Mouse (Mus musculus) kidney, adult 11 months (tissue): ENCODE measurements around the gene Rtn3.
A peak's percentile ranks its signal among the peaks of the same experiment; 100 is the strongest.
"Not testable (repeated sequence)": the region's sequence is repeated elsewhere in the genome, so short reads cannot be mapped to it uniquely, and the experiment has no call there.

ENCODE experiments used
- DNase-seq: peaks from one replicate; pipeline ENCODE4 v3.0.0; 2022

The Rtn3 gene

GRCm38 (mm10) chr19:7421602-7422591 lies 61.2 kb downstream of the Rtn3 start:
- no peak for DNase-seq

DNA sequence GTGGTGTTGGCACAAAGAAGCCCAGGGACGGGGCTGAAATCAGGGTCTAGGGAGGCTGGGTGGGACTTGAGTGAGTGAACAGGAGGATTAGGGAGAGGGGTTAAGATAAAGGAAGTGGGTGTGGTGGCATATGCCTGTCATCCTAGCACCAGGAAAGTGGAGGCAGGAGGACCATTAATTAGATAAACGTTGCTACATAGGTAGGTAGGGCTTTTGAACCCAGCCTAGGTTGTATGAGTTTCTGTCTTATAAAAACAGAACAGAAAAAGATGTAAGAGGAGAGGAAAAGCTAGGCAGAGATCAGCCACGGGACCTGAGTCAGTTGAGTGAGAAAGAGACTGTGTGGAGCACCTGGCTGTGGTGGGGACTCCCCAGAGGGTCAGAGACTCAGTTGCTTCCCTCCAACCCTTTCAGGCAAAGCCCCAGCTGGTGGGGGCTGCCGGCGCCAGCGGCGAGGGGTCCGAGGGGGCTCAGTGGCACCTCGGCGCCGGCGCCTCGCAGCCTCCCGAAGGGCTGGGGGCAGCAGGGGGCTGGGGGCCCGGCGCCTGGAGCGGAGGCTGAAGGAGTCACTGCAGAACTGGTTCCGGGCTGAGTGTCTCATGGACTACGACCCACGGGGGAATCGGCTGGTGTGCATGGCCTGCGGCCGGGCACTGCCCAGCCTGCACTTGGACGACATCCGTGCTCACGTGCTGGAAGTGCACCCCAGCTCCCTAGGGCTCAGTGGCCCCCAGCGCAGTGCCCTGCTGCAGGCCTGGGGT lies 62.1 kb downstream of the Rtn3 start:
- no peak for DNase-seq

DNA sequence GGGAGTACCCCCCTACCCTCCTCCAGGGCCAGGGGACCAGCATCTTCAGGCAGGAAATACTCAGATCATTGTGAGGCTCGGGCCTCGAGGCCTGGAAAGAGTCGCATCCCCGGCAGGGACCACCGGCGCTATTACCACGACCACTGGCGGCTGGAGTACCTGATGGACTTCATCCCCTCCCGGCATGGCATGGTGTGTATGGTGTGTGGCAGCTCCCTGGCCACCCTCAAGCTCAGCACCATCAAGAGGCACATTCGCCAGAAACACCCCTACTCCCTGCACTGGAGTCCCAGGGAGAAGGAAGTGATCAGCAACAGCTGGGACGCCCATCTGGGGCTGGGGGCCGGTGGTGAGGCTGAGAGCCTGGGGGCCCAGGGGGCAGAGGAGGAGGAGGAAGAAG lies 63.0 kb downstream of the Rtn3 start:
- no peak for DNase-seq

DNA sequence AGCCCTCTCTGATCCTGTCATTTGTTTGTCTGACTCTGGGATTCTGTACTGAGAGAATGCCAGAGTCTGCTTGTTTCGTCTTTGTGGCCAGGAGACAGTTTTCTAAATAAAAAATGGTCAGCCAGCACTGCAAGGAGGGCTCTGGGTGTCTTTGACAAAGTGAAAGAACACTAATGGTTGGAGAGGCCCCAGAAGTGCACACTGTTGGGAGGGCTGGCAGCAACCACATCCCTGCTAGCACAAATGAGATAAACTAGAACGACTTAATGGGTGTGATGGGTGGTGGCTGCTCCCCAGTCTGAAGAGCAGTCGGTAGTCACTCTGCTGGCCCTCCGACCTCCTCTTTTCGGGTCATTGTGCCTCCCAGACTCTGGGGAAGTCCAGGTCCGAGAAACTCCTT lies 63.9 kb downstream of the Rtn3 start:
- no peak for DNase-seq

DNA sequence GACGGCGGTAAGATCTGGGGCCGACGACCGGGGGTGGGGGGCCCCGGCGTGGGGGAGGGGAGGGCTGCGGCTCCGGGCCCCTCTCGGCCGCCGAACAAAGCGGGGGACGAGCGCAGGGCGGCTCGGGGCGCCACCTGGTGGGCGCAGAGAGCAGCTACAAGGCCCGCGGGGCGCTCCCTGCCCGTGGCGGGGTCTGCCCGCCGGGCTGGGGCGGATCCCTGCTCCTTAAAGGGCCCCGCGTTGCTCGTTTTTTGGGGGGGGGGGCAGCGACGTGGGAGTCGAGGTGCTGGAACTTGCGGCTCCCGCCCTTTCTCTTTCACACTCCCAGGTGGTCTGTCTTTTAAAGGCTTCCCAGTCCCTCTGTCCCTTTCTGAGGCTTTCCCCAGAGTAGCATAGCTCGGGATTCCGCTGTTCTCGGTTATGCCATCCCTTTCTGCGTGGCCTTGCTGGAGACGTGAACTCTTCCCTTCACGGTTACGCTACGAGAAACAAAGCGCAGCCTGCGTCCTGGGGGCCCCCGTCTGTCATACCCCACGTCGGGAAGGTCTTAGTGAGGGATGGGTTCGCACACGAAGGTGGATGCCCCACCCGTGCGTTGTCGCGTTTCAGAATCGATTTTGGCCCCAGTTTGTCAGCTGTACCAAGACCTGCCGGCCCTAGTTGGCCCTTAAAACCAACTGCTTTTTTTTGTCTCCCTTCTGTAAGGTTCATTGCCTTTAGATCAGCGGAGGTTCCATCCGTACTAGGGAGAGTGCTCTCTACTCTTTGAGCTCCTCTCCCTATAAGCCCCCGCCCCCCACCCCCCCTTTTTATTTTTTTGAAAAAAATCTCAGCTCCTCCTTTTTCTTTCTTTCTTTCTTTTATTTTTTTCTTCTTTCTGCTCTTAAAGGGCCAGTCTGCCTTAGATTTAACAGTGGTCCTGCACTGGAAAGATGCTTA lies 64.9 kb downstream of the Rtn3 start:
- no peak for DNase-seq

- DNase-seq = peak; percentile 52
Measured at GRCm38 (mm10) chr19:7416834-7417735, 66.0 kb downstream of the Rtn3 start, which contains the start of gene 2700081O15Rik. 2700081O15Rik (plus strand) TSS chr19:7417625.

DNA sequence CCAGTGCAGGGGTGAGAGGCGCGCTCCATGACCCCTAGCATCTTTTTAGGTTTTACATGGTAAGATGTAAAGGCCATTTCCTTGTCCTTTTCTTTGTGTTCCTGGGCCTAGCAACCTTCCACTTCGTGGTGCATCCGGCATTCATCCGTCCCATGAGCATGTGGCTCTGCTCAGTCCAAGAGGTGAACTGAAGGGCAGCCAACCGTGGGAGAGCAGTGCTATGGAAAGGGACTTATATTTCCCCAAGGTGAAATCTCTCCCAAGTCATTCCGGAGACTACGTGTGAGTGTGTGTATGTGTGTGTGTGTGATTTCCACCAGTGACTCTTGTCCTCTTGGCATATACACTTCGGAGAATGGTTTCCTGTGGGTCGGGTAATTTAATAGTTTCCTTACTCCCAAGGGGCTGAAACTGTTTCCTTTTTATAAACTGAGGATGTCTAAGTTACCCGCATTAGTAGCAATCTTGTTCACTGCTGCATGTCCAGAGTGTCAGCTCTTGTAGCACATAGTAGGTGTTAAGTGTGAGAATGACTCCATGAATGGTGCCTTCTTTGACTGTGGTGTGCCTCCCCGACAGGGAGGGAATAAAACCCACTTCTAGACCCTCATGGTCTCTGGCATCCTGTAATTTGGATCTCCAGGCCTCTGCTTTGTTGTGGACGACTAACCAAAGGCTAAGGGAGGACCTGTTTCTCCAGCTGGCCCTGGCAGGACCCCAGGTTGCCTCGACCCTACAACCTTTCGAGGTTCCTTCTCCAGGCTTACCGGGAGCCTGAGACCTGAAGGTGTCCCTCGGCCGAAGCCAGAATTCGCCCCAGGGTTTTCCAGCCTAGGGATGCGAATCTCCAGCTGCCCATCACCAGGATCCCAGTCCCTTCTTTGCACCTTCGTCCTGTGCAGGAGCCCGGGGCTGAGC lies 66.9 kb downstream of the Rtn3 start:
- no peak for DNase-seq

- no peak for DNase-seq
Measured at GRCm38 (mm10) chr19:7412361-7412760, 70.7 kb downstream of the Rtn3 start.

GRCm38 (mm10) chr19:7404623-7405229 lies 78.4 kb downstream of the Rtn3 start:
- DNase-seq = no peak

DNA sequence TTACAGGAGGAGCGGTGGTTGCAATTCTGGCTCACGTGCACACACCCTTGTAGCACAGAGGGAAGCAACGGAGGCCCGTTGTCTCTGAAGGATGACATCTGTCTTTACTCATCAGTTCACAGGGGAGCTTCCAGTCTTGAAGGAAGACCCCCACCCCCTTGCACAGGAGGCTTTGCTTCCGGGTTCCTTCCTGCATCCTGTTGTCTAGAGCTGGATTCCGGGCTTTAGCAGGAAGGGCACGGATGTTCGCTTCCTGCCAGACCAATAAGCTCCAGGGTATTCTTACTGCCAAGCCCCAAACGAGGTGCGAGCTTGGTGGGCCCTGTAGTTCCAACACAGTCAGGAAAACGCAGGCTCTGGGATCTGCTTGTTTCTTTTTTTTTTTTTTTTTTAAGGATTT lies 82.4 kb downstream of the Rtn3 start:
- DNase-seq = peak; percentile 60

DNA sequence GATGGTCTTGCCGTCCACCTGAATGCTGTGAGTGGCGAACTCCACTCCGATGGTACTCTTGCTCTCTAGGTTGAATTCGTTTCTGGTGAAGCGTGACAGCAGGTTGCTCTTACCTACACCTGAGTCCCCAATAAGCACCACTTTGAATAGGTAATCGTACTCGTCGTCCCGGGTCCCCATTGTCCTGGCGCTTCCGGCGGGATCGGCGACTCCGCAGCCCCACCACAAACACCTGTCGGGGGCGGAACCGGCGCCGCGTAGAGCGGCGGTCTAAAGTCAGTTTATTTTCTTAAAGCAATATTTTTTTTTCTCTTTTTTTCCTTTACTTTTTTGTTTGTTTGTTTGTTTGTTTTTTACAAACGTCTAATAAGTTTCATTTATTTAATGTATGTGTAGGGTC lies 84.2 kb downstream of the Rtn3 start:
- DNase-seq = not testable (repeated sequence)

- not testable (repeated sequence) for DNase-seq
Measured at GRCm38 (mm10) chr19:7396867-7397826, 85.9 kb downstream of the Rtn3 start.

DNA sequence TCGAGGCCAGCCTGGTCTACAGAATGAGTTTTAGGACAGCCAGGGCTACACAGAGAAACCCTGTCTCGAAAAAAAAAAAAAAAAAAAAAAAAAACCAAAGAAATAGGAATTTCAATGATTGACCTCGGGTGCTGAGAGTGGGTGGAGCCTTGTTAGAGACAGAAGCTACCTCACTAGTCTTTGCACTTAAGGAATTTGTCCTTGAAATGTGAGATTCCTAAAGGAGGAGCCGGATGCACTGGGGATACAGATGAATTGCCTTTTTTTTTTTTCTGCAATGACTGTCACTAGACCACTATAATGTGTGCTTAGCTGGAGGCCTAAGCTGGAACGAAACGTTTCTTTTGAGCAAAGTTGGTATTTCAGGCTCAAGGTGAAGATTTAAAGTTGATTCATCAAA lies 94.6 kb downstream of the Rtn3 start:
- DNase-seq = no peak

GRCm38 (mm10) chr19:7386042-7386441 lies 97.0 kb downstream of the Rtn3 start:
- DNase-seq = no peak

DNA sequence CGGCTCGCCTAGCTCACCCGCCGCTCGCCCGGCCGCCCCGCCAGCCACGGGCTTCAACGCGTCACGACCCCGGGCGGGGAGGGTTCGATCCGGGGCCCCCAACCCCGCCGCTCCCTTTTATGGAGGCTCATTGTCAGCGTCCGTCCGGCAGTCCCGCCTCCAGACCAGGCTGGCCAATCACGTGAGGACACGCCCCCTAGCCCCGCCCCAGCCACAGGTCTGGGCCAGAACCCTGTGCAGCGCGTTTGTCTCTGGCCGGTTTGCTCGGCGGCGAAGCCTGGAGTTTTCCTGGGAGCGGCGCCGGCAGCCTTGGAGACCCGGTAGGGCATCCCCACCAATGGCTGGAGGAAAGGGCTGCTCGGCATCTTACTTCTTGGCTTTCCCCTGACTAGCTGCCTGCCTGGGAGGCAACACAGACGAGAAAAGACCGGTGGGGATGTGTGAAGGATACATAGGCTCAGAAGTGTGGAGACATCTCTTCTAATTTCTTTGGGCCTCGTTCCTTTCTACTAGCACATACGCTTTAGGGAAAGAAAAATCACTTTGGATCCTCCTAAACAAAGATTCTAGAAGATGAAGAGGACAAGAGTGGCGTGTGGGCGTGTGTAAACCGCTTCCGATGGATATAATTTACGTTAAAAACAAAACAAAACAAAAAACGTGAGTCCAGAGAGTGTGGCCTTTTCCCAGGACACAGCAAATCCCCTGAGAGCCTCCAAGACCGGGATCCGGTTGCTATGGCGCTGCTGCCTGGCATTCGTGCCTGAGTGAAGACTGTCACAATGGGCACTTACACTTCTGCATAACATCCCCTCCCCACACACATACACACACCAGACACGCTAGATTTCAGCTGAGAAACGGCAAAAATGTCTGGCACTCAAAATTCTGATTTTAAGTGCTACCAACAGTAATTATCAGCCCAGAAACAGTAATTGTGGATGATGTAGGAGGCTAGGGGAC lies 99.9 kb downstream of the Rtn3 start, which contains the start of gene Spindoc:
Gene Spindoc (minus strand): TSS at position 92 of the 963 bp plus-strand sequence.
- peak; percentile 96 for DNase-seq

GRCm38 (mm10) chr19:7382248-7382902 lies 100.7 kb downstream of the Rtn3 start:
- DNase-seq = peak; percentile 39

DNA sequence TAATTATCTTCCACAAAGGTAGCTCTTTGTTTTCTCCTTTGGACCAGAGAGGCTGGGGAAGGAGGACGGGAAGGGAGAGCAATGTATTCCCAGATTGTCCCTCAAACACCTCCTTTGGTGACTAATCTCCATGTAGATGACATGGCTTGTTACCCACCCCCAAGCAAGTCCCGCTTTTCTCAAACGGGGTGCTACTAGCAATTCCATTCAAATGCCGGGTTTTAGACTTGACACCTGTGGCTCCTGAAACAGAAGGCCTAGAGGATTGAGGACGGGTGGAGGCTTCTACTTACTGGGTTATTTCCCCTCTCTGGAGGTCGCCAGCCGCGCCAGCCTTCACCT lies 101.2 kb downstream of the Rtn3 start:
- peak; percentile 28 for DNase-seq
